In genomic region chr9:79718481-79719370, GRCm38 (mm10) we compare ENCODE assay signal across 8 mouse cellular contexts. TPM values are rescaled to one million over a fixed set of nuclear protein-coding genes. Genes with fewer than 3 reads are reported as not detected.
DNase-seq lines count a peak whose midpoint lies in the region; ATAC-seq and TF ChIP-seq lines count a peak whose summit lies in the region.

Col12a1 (minus strand) TSS chr9:79718831.

- H3K4me3 ChIP-seq in hindbrain, embryonic 15.5 days: peak within 1 kb of the TSS; percentile 47
- peak within 1 kb of the TSS; percentile 33 to 50; a peak in 3 of 4 replicates for H3K4me3 ChIP-seq in liver, embryonic 14.5 days (ENCODE audit: insufficient read depth in 1 of 2, low read depth in 2 of 2, low read length in 2 of 2)
- peak within 1 kb of the TSS; percentile 46 for H3K4me3 ChIP-seq in neural tube, embryonic 14.5 days (ENCODE audit: low read depth, low read length)

- DNase-seq in cerebellum, adult 11-12 months: peak; percentile 13
- peak; percentile 24 to 36 for DNase-seq in cerebellum, postnatal 36 days
- peak; percentile 76 for DNase-seq in gastrocnemius, postnatal 10 days
- no peak for DNase-seq in liver, embryonic 14.5 days (ENCODE audit: low read depth in 3 of 3, low spot score in 3 of 3)

- TF ChIP-seq CTCF in liver, embryonic 14.5 days (IDR thresholded peaks at IDR 0.05; ENCODE audit: low read depth): no peak

- H3K9me3 ChIP-seq in hindbrain, embryonic 15.5 days: no peaks in the 10 kb centered on the region
- no peaks in the 10 kb centered on the region for H3K9me3 ChIP-seq in liver, embryonic 14.5 days (ENCODE audit: control insufficient read depth, low read length)
- H3K9me3 ChIP-seq in neural tube, embryonic 14.5 days (ENCODE audit: control insufficient read depth, low read length): no peaks in the 10 kb centered on the region

- peak within 1 kb of the TSS; percentile 85 for H3K4me2 ChIP-seq in hindbrain, embryonic 15.5 days
- H3K4me2 ChIP-seq in liver, embryonic 14.5 days (ENCODE audit: low read depth): peak within 1 kb of the TSS; percentile 50
- H3K4me2 ChIP-seq in neural tube, embryonic 14.5 days (ENCODE audit: low read depth, low read length): peak within 1 kb of the TSS; percentile 81

- no peak within 1 kb of the TSS for H3K27ac ChIP-seq in hindbrain, embryonic 15.5 days (replicated peaks)
- H3K27ac ChIP-seq in liver, embryonic 14.5 days: no peak within 1 kb of the TSS
- H3K27ac ChIP-seq in neural tube, embryonic 14.5 days (ENCODE audit: low read depth, low read length): no peak within 1 kb of the TSS; the same call in 1 of the 2 replicates

- peaks cover 26% of the 10 kb centered on the region for H3K27me3 ChIP-seq in hindbrain, embryonic 15.5 days
- H3K27me3 ChIP-seq in liver, embryonic 14.5 days (ENCODE audit: control insufficient read depth, insufficient read depth, low read length): peaks cover 38% of the 10 kb centered on the region
- peaks cover 10% of the 10 kb centered on the region; the same call in 1 of the 2 replicates for H3K27me3 ChIP-seq in neural tube, embryonic 14.5 days (ENCODE audit: control insufficient read depth, insufficient read depth, low read length)

- no peaks in the 10 kb centered on the region for H3K36me3 ChIP-seq in hindbrain, embryonic 15.5 days
- no peaks in the 10 kb centered on the region for H3K36me3 ChIP-seq in liver, embryonic 14.5 days (replicated peaks; ENCODE audit: control insufficient read depth, insufficient read depth, low read depth)
- no peaks in the 10 kb centered on the region for H3K36me3 ChIP-seq in neural tube, embryonic 14.5 days (ENCODE audit: control insufficient read depth, insufficient read depth, low read length)

- H3K4me1 ChIP-seq in hindbrain, embryonic 15.5 days (replicated peaks): peaks cover 51% of the 10 kb centered on the region
- no peaks in the 10 kb centered on the region for H3K4me1 ChIP-seq in liver, embryonic 14.5 days (replicated peaks; ENCODE audit: control insufficient read depth in 2 of 2, insufficient read depth in 2 of 2, low read length in 1 of 2)
- H3K4me1 ChIP-seq in neural tube, embryonic 14.5 days (ENCODE audit: control insufficient read depth, insufficient read depth, low read length): peaks cover 12% of the 10 kb centered on the region

- peak within 1 kb of the TSS; percentile 36 for H3K9ac ChIP-seq in hindbrain, embryonic 15.5 days
- H3K9ac ChIP-seq in liver, embryonic 14.5 days (replicated peaks): no peak within 1 kb of the TSS
- peak within 1 kb of the TSS; percentile 49 for H3K9ac ChIP-seq in neural tube, embryonic 14.5 days (replicated peaks; ENCODE audit: low read depth, low read length)

- under 1% methylated on average over 64 of the region's 64 CpGs for WGBS in hindbrain, embryonic 15.5 days
- 2% methylated on average over 64 of the region's 64 CpGs for WGBS in liver, embryonic 14.5 days (ENCODE audit: insufficient replicate concordance)
- WGBS in neural tube, embryonic 14.5 days: under 1% methylated on average over 63 of the region's 64 CpGs

- TF ChIP-seq EP300 in liver, embryonic 14.5 days (IDR thresholded peaks at IDR 0.05; ENCODE audit: low read depth): no peak

- ATAC-seq in cerebellum, adult (ENCODE audit: insufficient number of reproducible peaks, low FRiP score, low TSS enrichment): no peak
- peak; percentile 46 for ATAC-seq in hindbrain, embryonic 15.5 days (ENCODE audit: low FRiP score, low read depth)
- no peak for ATAC-seq in liver, embryonic 14.5 days (ENCODE audit: insufficient read depth)
- peak; percentile 75 for ATAC-seq in neural tube, embryonic 14.5 days (ENCODE audit: low read depth)
- no peak for ATAC-seq in erythroblast, adult 5-6 weeks (replicated peaks; ENCODE audit: low FRiP score, poor library complexity, severe bottlenecking)

RNA-seq across cellular contexts. Expression of gene Col12a1, which starts in this region (rescaled TPM):
- total RNA-seq in gastrocnemius, postnatal 10 days (2021): 100 to 1,000 TPM in 1 of 2 experiments, 10 to 100 TPM in 1; 95.2 to 143 TPM
- polyA plus RNA-seq in hindbrain, embryonic 15.5 days (2015; fragmentation: Nextera tagmentation; extraction: Ambion mirVana): 5.9 and 7.7 TPM in 2 replicates
- polyA plus RNA-seq in liver, embryonic 14.5 days (2012; rRNA removed): 0.58 and 0.85 TPM in 2 replicates
- polyA plus RNA-seq in liver, embryonic 14.5 days (2014; fragmentation: Nextera tagmentation; extraction: Ambion mirVana): 0.66 and 0.90 TPM in 2 replicates
- polyA plus RNA-seq in neural tube, embryonic 14.5 days (2014; fragmentation: Nextera tagmentation; extraction: Ambion mirVana): 13.3 and 17.7 TPM in 2 replicates
- total RNA-seq in erythroblast, adult 5-6 weeks (2015; ENCODE audit: low replicate concordance): not detected in 2 replicates
- total RNA-seq in erythroblast, adult 5-6 weeks (2017; ENCODE audit: low replicate concordance): 0.70 TPM in 1 of 2 replicates, not detected in the other

Comparison
In these comparisons a context has a peak if more than half of its experiments do, and no peak if none do; other contexts are left out.
1. RNA of gene Col12a1 (total RNA-seq): 95.2 to 143 TPM in gastrocnemius, postnatal 10 days; 0.70 TPM in erythroblast, adult 5-6 weeks; every median in the first group is over 10 times any median in the second.
2. DNase-seq: peak in cerebellum, adult 11-12 months (single experiment), cerebellum, postnatal 36 days (2 of 2) and gastrocnemius, postnatal 10 days (single experiment); none in liver, embryonic 14.5 days (0 of 3).
3. ATAC-seq: peak in hindbrain, embryonic 15.5 days (single experiment) and neural tube, embryonic 14.5 days (single experiment); none in cerebellum, adult (single experiment), liver, embryonic 14.5 days (single experiment) and erythroblast, adult 5-6 weeks (single experiment).
4. Peak in every context shown above with its lines, with median percentiles within 50 percentile points of each other: H3K4me2 ChIP-seq and H3K4me3 ChIP-seq.